ENCODE assay signal across 9 mouse cellular contexts in the genomic region with DNA sequence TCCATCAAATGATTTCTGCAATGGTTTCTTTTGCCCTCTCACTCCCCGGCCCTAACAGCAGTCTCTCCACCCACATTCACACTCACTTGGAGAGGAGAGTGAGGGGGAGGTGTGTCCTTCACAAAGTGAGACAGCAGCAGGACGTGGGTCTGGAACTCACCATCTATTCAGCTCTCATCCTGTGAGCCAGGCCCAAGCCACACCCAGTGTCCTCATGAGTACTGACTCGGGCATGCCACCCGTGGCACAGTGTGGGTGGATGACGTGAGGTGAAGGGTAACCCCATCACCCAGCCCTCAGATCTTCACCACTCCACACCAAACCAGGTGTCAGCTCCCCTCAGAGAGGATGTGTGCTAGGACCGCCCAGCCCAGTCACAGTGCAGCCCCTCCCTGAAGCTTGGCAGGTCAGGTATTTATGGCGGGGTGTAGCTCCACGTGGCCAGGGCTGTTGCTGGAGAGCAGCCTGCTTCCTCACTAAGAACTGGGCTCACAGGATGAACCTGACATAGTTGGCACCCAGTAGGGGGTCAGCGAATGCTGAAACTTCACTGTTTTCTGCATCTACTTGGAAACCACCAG. TPM values are rescaled to one million over a fixed set of nuclear protein-coding genes. Genes with fewer than 3 reads are reported as not detected.
A peak's percentile ranks its signal among the peaks of the same experiment; 100 is the strongest.
DNase-seq lines count a peak whose midpoint lies in the region; ATAC-seq and TF ChIP-seq lines count a peak whose summit lies in the region.
"Had no signal": no experiment of that assay in that cellular context is flagged by ENCODE, and none has a peak within 500 bp of the region (broad histone marks: within the 10 kb centered on the region; RNA-seq: fewer than 3 reads in every experiment).

No protein-coding gene starts in this region.

- no peaks in the 10 kb centered on the region for H3K36me3 ChIP-seq in lung, embryonic 14.5 days (ENCODE audit: insufficient read depth)
- no peaks in the 10 kb centered on the region; the same call in 1 of the 2 replicates for H3K36me3 ChIP-seq in hindbrain, postnatal 0 days (ENCODE audit: insufficient read depth, low read length)
- no peaks in the 10 kb centered on the region for H3K36me3 ChIP-seq in stomach, embryonic 14.5 days (ENCODE audit: control insufficient read depth, insufficient read depth, low read length)

- H3K9me3 ChIP-seq in lung, embryonic 14.5 days (ENCODE audit: low read depth, low read length) = no peaks in the 10 kb centered on the region
- H3K9me3 ChIP-seq in hindbrain, postnatal 0 days (ENCODE audit: low read length) = no peaks in the 10 kb centered on the region
- H3K9me3 ChIP-seq in stomach, embryonic 14.5 days (ENCODE audit: control insufficient read depth, low read depth, low read length) = no peaks in the 10 kb centered on the region

- no peak overlapping the region for H3K27ac ChIP-seq in lung, embryonic 14.5 days (ENCODE audit: low read depth)
- peak overlapping the region; percentile 48; the same call in 1 of the 2 replicates for H3K27ac ChIP-seq in hindbrain, postnatal 0 days
- no peak overlapping the region for H3K27ac ChIP-seq in stomach, embryonic 14.5 days (ENCODE audit: low read length)

- H3K27me3 ChIP-seq in lung, embryonic 14.5 days (ENCODE audit: insufficient read depth, low read length) = no peaks in the 10 kb centered on the region
- no peaks in the 10 kb centered on the region for H3K27me3 ChIP-seq in hindbrain, postnatal 0 days (ENCODE audit: insufficient read depth, low read length)
- H3K27me3 ChIP-seq in stomach, embryonic 14.5 days (ENCODE audit: control insufficient read depth, insufficient read depth, low read length) = no peaks in the 10 kb centered on the region

- DNase-seq in adrenal gland, postnatal 14 days = peak; percentile 29
- DNase-seq in adrenal gland, adult (ENCODE audit: inconsistent age in 2 of 2, low spot score in 1 of 2) = no peak
- no peak for DNase-seq in lung, embryonic 14.5 days
- no peak for DNase-seq in lung, adult 18-20 months
- DNase-seq in hindbrain, postnatal 0 days (ENCODE audit: low spot score) = no peak
- no peak for DNase-seq in gastrocnemius, postnatal 25 days
- no peak for DNase-seq in spleen, postnatal 4 days (ENCODE audit: low spot score in 2 of 2)

- peak; percentile 28; the same call in 1 of the 2 replicates for ATAC-seq in lung, embryonic 14.5 days (ENCODE audit: insufficient read depth)
- ATAC-seq in hindbrain, postnatal 0 days = 0 out of 2 replicates have a peak, but pooled peaks have one; percentile 25
- ATAC-seq in stomach, embryonic 14.5 days (ENCODE audit: insufficient number of reproducible peaks, insufficient read depth, low FRiP score, low read depth) = peak; percentile 54

- 45% methylated on average over 9 of the region's 9 CpGs for WGBS in lung, embryonic 14.5 days
- WGBS in hindbrain, postnatal 0 days = 50% methylated on average over 9 of the region's 9 CpGs
- 44% methylated on average over 9 of the region's 9 CpGs for WGBS in stomach, embryonic 14.5 days

- TF ChIP-seq CTCF in lung, embryonic 14.5 days (IDR thresholded peaks at IDR 0.05; ENCODE audit: low read depth) = no peak
- no peak for TF ChIP-seq CTCF in hindbrain, postnatal 0 days (IDR thresholded peaks at IDR 0.05; ENCODE audit: low read depth)

- no peaks in the 10 kb centered on the region for H3K4me1 ChIP-seq in lung, embryonic 14.5 days (ENCODE audit: insufficient read depth)
- H3K4me1 ChIP-seq in hindbrain, postnatal 0 days (ENCODE audit: insufficient read depth, low read length) = peaks cover 21% of the 10 kb centered on the region
- no peaks in the 10 kb centered on the region for H3K4me1 ChIP-seq in stomach, embryonic 14.5 days (ENCODE audit: control insufficient read depth, insufficient read depth, low read length)

- H3K4me3 ChIP-seq in lung, embryonic 14.5 days (ENCODE audit: low read depth, low read length) = no peak overlapping the region
- H3K4me3 ChIP-seq in hindbrain, postnatal 0 days (ENCODE audit: low read length) = no peak overlapping the region
- no peak overlapping the region for H3K4me3 ChIP-seq in stomach, embryonic 14.5 days (ENCODE audit: low read depth, low read length)
- H3K4me3 ChIP-seq: myocyte had no signal

- H3K4me2 ChIP-seq in lung, embryonic 14.5 days = no peak overlapping the region
- no peak overlapping the region for H3K4me2 ChIP-seq in hindbrain, postnatal 0 days (ENCODE audit: low read depth, low read length)
- H3K4me2 ChIP-seq in stomach, embryonic 14.5 days (replicated peaks; ENCODE audit: low read depth, low read length) = no peak overlapping the region

- H3K9ac ChIP-seq in lung, embryonic 14.5 days = no peak overlapping the region
- no peak overlapping the region for H3K9ac ChIP-seq in hindbrain, postnatal 0 days (replicated peaks; ENCODE audit: low read length)
- H3K9ac ChIP-seq in stomach, embryonic 14.5 days (replicated peaks; ENCODE audit: low read depth, low read length) = no peak overlapping the region

RNA-seq across cellular contexts. Expression of gene Rab6b, which starts 23.0 kb away (rescaled TPM):
- total RNA-seq in adrenal gland, postnatal 14 days (2021) = 3.1 and 9.2 TPM in 2 replicates
- polyA plus RNA-seq in lung, embryonic 14.5 days (2014; fragmentation: Nextera tagmentation; extraction: Ambion mirVana) = 1.5 and 1.8 TPM in 2 replicates
- 210 and 223 TPM in 2 replicates for total RNA-seq in hindbrain, postnatal 0 days (2014; rRNA removed)
- polyA plus RNA-seq in hindbrain, postnatal 0 days (2015; fragmentation: Nextera tagmentation; extraction: Ambion mirVana) = 139 and 155 TPM in 2 replicates
- polyA plus RNA-seq in stomach, embryonic 14.5 days (2014; fragmentation: Nextera tagmentation; extraction: Ambion mirVana) = 5.4 and 6.1 TPM in 2 replicates
- total RNA-seq in gastrocnemius, postnatal 25 days (2021) = under 1 TPM; 0.61 to 0.72 TPM

Comparison
In these comparisons a context has a peak if more than half of its experiments do, and no peak if none do; other contexts are left out.
1. RNA of gene Rab6b, which starts 23.0 kb away (total RNA-seq): 210 to 223 TPM in hindbrain, postnatal 0 days; 3.1 to 9.2 TPM in adrenal gland, postnatal 14 days and 0.61 to 0.72 TPM in gastrocnemius, postnatal 25 days; every median in the first group is over 10 times any median in the second.
2. Peak in every context shown above with its lines, with median percentiles within 50 percentile points of each other: ATAC-seq.